Mouse (Mus musculus): Measurements from ENCODE around the gene Foxc2. TPM values are rescaled to one million over a fixed set of nuclear protein-coding genes. Genes with fewer than 3 reads are reported as not detected.

The Foxc2 gene
- polyA plus RNA-seq, 2 experiments: 0.06 TPM

- Histone ChIP-seq H3K9me3 (ENCODE audit: control insufficient read depth, low read length) (no peaks in the 10 kb centered on the region), H3K36me3 (replicated peaks; ENCODE audit: control insufficient read depth, insufficient read depth, low read depth) (no peaks in the 10 kb centered on the region), H3K4me1 (replicated peaks; ENCODE audit: control insufficient read depth in 2 of 2, insufficient read depth in 2 of 2, low read length in 1 of 2) (no peaks in the 10 kb centered on the region), H3K27me3 (ENCODE audit: control insufficient read depth, insufficient read depth, low read length) (peaks cover 94% of the 10 kb centered on the region), H3K4me3 (ENCODE audit: insufficient read depth in 1 of 2, low read depth in 2 of 2, low read length in 2 of 2) (no peak overlapping the region), H3K9ac (replicated peaks) (no peak overlapping the region), H3K27ac (no peak overlapping the region), H3K4me2 (ENCODE audit: low read depth) (no peak overlapping the region)
- DNase-seq (ENCODE audit: low read depth in 3 of 3, low spot score in 3 of 3) (no peak), ATAC-seq (ENCODE audit: insufficient read depth) (no peak)
- TF ChIP-seq CTCF (IDR thresholded peaks at IDR 0.05; ENCODE audit: low read depth) (no peak), EP300 (IDR thresholded peaks at IDR 0.05; ENCODE audit: low read depth) (no peak)
- WGBS (ENCODE audit: insufficient replicate concordance): 12% methylated on average over 12 of the region's 12 CpGs
Observed at GRCm38 (mm10) chr8:121119635-121120455, 3.9 kb downstream of the Foxc2 start.

- no peak overlapping the region for H3K4me2 ChIP-seq (ENCODE audit: low read depth)
- no peak overlapping the region for H3K9ac ChIP-seq (replicated peaks)
- no peaks in the 10 kb centered on the region for H3K36me3 ChIP-seq (replicated peaks; ENCODE audit: control insufficient read depth, insufficient read depth, low read depth)
- 20% methylated on average over 17 of the region's 17 CpGs for whole genome bisulfite sequencing (ENCODE audit: insufficient replicate concordance)
- no peak overlapping the region for H3K4me3 ChIP-seq (ENCODE audit: insufficient read depth in 1 of 2, low read depth in 2 of 2, low read length in 2 of 2)
- H3K9me3 ChIP-seq (ENCODE audit: control insufficient read depth, low read length): no peaks in the 10 kb centered on the region
- TF ChIP-seq EP300 (IDR thresholded peaks at IDR 0.05; ENCODE audit: low read depth) (no peak), CTCF (IDR thresholded peaks at IDR 0.05; ENCODE audit: low read depth) (no peak)
- no peak overlapping the region for H3K27ac ChIP-seq
- ATAC-seq (ENCODE audit: insufficient read depth): no peak
- H3K27me3 ChIP-seq (ENCODE audit: control insufficient read depth, insufficient read depth, low read length): peaks cover 94% of the 10 kb centered on the region
- no peak for DNase-seq (ENCODE audit: low read depth in 3 of 3, low spot score in 3 of 3)
- H3K4me1 ChIP-seq (replicated peaks; ENCODE audit: control insufficient read depth in 2 of 2, insufficient read depth in 2 of 2, low read length in 1 of 2): no peaks in the 10 kb centered on the region
Observed at GRCm38 (mm10) chr8:121120456-121121419, 4.8 kb downstream of the Foxc2 start.

DNA sequence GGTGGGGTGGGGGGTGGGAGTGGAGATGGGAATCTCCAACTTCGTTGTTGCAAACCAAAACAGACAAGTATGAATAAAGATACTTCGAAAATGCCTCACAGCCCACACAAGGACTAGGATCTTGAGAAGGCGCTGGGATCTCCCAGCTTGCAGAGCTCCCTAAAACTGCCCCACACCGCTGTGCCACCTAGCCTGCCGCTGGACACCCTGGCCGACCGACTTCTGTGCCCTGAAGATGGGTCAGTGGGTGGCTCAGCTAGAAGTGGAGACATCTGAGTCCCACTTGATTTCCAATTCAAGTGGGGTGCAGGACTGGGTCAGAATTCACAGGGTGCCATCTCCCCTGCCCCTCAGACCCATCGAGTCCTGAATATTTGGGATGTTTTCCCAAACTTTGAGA is 5.7 kb downstream of the Foxc2 start:
- no peak for DNase-seq (ENCODE audit: low read depth in 3 of 3, low spot score in 3 of 3)
- Histone ChIP-seq H3K9me3 (ENCODE audit: control insufficient read depth, low read length) (no peaks in the 10 kb centered on the region), H3K9ac (replicated peaks) (no peak overlapping the region), H3K27me3 (ENCODE audit: control insufficient read depth, insufficient read depth, low read length) (peaks cover 94% of the 10 kb centered on the region), H3K4me2 (ENCODE audit: low read depth) (no peak overlapping the region), H3K4me3 (ENCODE audit: insufficient read depth in 1 of 2, low read depth in 2 of 2, low read length in 2 of 2) (no peak overlapping the region), H3K36me3 (replicated peaks; ENCODE audit: control insufficient read depth, insufficient read depth, low read depth) (no peaks in the 10 kb centered on the region), H3K4me1 (replicated peaks; ENCODE audit: control insufficient read depth in 2 of 2, insufficient read depth in 2 of 2, low read length in 1 of 2) (no peaks in the 10 kb centered on the region), H3K27ac (no peak overlapping the region)
- TF ChIP-seq EP300 (IDR thresholded peaks at IDR 0.05; ENCODE audit: low read depth) (no peak), CTCF (IDR thresholded peaks at IDR 0.05; ENCODE audit: low read depth) (no peak)
- ATAC-seq (ENCODE audit: insufficient read depth): no peak
- WGBS (ENCODE audit: insufficient replicate concordance): 28% methylated on average over 8 of the region's 8 CpGs

DNA sequence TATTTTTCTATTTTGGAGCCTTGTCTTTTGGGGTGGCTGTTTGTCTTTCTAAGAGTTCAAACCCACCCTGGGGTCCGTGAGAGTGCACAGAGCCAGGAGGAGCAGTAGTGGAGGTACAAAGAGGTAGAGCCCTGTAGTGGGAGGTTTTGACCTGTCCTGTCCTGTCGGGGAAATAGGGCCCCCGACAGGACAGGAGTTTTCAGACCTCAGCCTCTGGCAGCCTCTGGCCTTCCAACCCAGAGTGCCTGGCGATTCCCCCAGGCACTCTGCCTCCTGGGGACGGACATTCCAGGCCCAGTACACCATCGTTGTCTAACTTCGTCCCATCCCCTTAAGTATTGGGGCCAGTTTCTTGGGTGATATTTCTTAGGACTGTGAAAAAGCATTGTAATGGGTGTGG is 6.4 kb downstream of the Foxc2 start:
- no peak overlapping the region for H3K27ac ChIP-seq
- no peaks in the 10 kb centered on the region for H3K4me1 ChIP-seq (replicated peaks; ENCODE audit: control insufficient read depth in 2 of 2, insufficient read depth in 2 of 2, low read length in 1 of 2)
- no peak overlapping the region for H3K4me3 ChIP-seq (ENCODE audit: insufficient read depth in 1 of 2, low read depth in 2 of 2, low read length in 2 of 2)
- no peak overlapping the region for H3K4me2 ChIP-seq (ENCODE audit: low read depth)
- no peaks in the 10 kb centered on the region for H3K9me3 ChIP-seq (ENCODE audit: control insufficient read depth, low read length)
- peaks cover 94% of the 10 kb centered on the region for H3K27me3 ChIP-seq (ENCODE audit: control insufficient read depth, insufficient read depth, low read length)
- ATAC-seq (ENCODE audit: insufficient read depth) (no peak), DNase-seq (ENCODE audit: low read depth in 3 of 3, low spot score in 3 of 3) (no peak)
- TF ChIP-seq EP300 (IDR thresholded peaks at IDR 0.05; ENCODE audit: low read depth) (no peak), CTCF (IDR thresholded peaks at IDR 0.05; ENCODE audit: low read depth) (no peak)
- WGBS (ENCODE audit: insufficient replicate concordance): 29% methylated on average over 7 of the region's 7 CpGs
- no peaks in the 10 kb centered on the region for H3K36me3 ChIP-seq (replicated peaks; ENCODE audit: control insufficient read depth, insufficient read depth, low read depth)
- H3K9ac ChIP-seq (replicated peaks): no peak overlapping the region

- no peaks in the 10 kb centered on the region for H3K36me3 ChIP-seq (replicated peaks; ENCODE audit: control insufficient read depth, insufficient read depth, low read depth)
- H3K27me3 ChIP-seq (ENCODE audit: control insufficient read depth, insufficient read depth, low read length): peaks cover 94% of the 10 kb centered on the region
- DNase-seq (ENCODE audit: low read depth in 3 of 3, low spot score in 3 of 3): no peak
- H3K9me3 ChIP-seq (ENCODE audit: control insufficient read depth, low read length): no peaks in the 10 kb centered on the region
- H3K4me1 ChIP-seq (replicated peaks; ENCODE audit: control insufficient read depth in 2 of 2, insufficient read depth in 2 of 2, low read length in 1 of 2): no peaks in the 10 kb centered on the region
- ATAC-seq (ENCODE audit: insufficient read depth): no peak
- no peak for TF ChIP-seq CTCF (IDR thresholded peaks at IDR 0.05; ENCODE audit: low read depth)
- TF ChIP-seq EP300 (IDR thresholded peaks at IDR 0.05; ENCODE audit: low read depth): no peak
- H3K27ac ChIP-seq: no peak overlapping the region
- 65% methylated on average over 2 of the region's 2 CpGs for WGBS (ENCODE audit: insufficient replicate concordance)
- H3K4me2 ChIP-seq (ENCODE audit: low read depth): no peak overlapping the region
- no peak overlapping the region for H3K4me3 ChIP-seq (ENCODE audit: insufficient read depth in 1 of 2, low read depth in 2 of 2, low read length in 2 of 2)
- no peak overlapping the region for H3K9ac ChIP-seq (replicated peaks)
Observed at GRCm38 (mm10) chr8:121123113-121123512, 7.1 kb downstream of the Foxc2 start.
